Mouse (Mus musculus): ENCODE results near the gene Ybx2. TPM values are rescaled to one million over a fixed set of nuclear protein-coding genes. Genes with fewer than 3 reads are reported as not detected.
A peak's percentile ranks its signal among the peaks of the same experiment; 100 is the strongest.

Gene Ybx2
- polyA plus RNA-seq, 1 experiment from 2014 or later = 4.6 TPM

DNA sequence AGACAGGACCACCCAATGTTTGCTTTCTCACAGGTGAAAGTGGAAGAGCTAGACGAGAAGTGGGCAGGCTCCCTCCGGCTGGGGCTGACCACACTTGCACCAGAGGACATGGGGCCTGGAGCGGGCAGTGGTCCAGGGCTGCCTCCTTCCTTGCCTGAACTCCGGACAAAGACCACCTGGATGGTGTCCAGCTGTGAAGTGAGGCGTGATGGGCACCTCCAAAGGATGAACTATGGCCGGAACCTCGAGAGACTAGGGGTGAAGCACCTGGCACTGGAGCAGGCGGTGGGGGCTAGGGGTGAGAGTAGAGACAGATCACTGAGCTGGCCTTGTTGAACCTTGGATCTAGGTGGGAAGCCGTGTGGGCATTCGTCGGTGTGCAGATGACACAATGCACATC is 27.0 kb upstream of the Ybx2 start:
- peaks cover 96% of the 10 kb centered on the region for H3K36me3 ChIP-seq
- H3K4me1 ChIP-seq = peaks cover 8% of the 10 kb centered on the region
- ATAC-seq (ENCODE audit: insufficient number of reproducible peaks, low FRiP score, low TSS enrichment, low read depth) = no peak
- no peak overlapping the region for H3K4me3 ChIP-seq
- H3K27me3 ChIP-seq = no peaks in the 10 kb centered on the region
- H3K9ac ChIP-seq = no peak overlapping the region
- H3K9me3 ChIP-seq = no peaks in the 10 kb centered on the region
- WGBS = 92% methylated on average over 11 of the region's 11 CpGs
- no peak overlapping the region for H3K4me2 ChIP-seq
- H3K27ac ChIP-seq = no peak overlapping the region

DNA sequence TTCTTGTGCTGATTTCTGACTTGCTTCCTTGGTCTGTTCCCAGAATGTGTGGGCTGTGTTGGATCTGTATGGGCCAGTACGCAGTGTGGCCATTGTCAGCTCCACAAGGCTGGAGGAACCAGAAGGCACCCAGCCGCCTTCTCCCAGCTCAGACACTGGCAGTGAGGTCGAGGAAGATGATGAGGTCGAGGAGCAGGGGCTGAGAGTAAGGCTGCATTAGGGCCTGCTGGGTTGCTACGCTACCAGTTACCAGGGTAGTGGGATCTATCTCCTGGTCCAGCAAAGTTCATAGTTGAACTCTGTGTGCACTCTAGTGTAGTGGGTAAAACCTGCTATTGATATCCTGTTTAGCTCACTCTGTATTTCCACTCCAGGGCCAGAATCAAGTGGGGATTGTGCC is 26.4 kb upstream of the Ybx2 start:
- 88% methylated on average over 5 of the region's 5 CpGs for WGBS
- Histone ChIP-seq H3K4me2 (no peak overlapping the region), H3K27me3 (no peaks in the 10 kb centered on the region), H3K27ac (no peak overlapping the region), H3K9me3 (no peaks in the 10 kb centered on the region), H3K36me3 (peaks cover 91% of the 10 kb centered on the region), H3K4me3 (no peak overlapping the region), H3K9ac (no peak overlapping the region), H3K4me1 (peaks cover 9% of the 10 kb centered on the region)
- ATAC-seq (ENCODE audit: insufficient number of reproducible peaks, low FRiP score, low TSS enrichment, low read depth) = no peak

DNA sequence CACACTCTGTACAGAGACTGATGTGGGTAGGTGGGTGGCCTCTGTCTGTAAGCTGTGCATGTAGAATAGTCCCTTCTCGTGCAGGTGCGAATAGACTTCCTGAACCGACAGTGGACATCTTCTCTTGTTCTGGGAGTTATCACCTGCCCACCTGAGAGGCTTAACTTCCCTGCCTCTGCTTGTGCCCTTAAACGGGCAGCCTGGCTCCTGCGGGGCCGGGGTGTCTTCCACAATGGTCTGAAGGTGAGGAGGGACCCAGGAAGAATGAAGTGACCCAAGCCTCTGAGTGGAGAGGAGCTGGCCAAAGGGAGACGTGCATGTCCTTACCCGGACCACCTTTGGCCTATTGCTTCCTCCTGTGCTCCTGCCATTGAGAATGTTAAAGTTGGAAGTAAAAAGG is 25.4 kb upstream of the Ybx2 start:
- no peaks in the 10 kb centered on the region for H3K27me3 ChIP-seq
- H3K4me1 ChIP-seq = peaks cover 18% of the 10 kb centered on the region
- H3K36me3 ChIP-seq = peaks cover 86% of the 10 kb centered on the region
- H3K9ac ChIP-seq = no peak overlapping the region
- H3K27ac ChIP-seq = no peak overlapping the region
- WGBS = 91% methylated on average over 8 of the region's 8 CpGs
- no peaks in the 10 kb centered on the region for H3K9me3 ChIP-seq
- ATAC-seq (ENCODE audit: insufficient number of reproducible peaks, low FRiP score, low TSS enrichment, low read depth) = no peak
- H3K4me2 ChIP-seq = no peak overlapping the region
- no peak overlapping the region for H3K4me3 ChIP-seq

DNA sequence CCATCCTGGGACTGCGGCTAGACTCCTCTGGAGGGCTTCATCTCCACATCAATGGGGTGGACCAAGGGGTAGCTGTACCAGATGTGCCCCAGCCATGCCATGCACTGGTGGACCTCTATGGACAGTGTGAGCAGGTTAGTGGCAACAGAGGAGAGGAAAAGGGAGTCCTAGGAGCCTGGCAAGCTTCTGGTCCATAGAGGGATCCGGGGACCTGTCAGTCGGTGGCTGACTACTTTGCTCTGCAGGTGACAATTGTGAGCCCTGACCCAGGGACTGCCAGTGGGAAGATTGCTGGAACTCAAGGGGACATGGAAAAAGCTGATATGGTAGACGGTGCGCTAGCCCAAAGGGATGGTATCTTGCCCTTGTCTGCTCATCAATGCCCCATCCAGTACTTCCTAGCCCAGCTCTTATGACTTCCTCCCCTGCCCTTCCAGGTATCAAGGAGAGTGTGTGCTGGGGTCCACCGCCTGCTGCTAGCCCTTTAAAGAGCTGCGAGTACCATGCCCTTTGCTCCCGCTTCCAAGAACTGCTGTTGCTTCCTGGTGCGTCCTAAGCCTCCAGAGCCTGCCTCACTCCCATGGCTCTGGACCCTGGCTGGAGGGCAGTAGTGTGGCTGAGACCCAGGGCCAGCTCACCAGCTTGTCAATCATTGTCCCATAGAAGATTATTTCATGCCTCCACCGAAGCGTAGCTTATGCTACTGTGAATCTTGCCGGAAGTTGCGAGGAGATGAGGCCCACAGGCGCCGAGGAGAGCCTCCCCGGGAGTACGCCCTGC is 24.6 kb upstream of the Ybx2 start:
- Histone ChIP-seq H3K36me3 (peaks cover 86% of the 10 kb centered on the region), H3K9me3 (no peaks in the 10 kb centered on the region), H3K4me1 (peaks cover 26% of the 10 kb centered on the region), H3K9ac (no peak overlapping the region), H3K27me3 (no peaks in the 10 kb centered on the region), H3K4me2 (no peak overlapping the region), H3K27ac (no peak overlapping the region), H3K4me3 (no peak overlapping the region)
- 91% methylated on average over 17 of the region's 17 CpGs for WGBS
- no peak for ATAC-seq (ENCODE audit: insufficient number of reproducible peaks, low FRiP score, low TSS enrichment, low read depth)

DNA sequence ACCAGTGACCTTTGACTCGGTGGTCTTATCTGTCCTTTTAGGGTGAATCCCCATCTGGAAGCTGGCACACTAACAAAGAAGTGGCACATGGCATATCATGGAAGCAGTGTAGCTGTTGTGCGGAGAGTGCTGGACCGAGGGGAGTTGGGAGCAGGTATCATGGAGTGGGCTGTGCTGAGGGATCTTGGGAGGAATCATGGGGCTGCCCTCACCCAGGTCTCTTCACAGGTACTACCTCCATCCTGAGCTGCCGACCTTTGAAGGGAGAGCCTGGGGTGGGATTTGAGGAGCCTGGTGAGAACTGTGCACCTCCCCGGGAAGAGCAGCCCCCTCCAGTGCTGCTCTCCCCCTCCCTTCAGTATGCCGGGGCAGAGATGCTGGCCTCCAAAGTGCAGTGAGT is 23.9 kb upstream of the Ybx2 start:
- peaks cover 29% of the 10 kb centered on the region for H3K4me1 ChIP-seq
- no peak overlapping the region for H3K4me3 ChIP-seq
- no peaks in the 10 kb centered on the region for H3K9me3 ChIP-seq
- no peak for ATAC-seq (ENCODE audit: insufficient number of reproducible peaks, low FRiP score, low TSS enrichment, low read depth)
- H3K27me3 ChIP-seq = no peaks in the 10 kb centered on the region
- H3K9ac ChIP-seq = no peak overlapping the region
- peaks cover 86% of the 10 kb centered on the region for H3K36me3 ChIP-seq
- H3K27ac ChIP-seq = no peak overlapping the region
- WGBS = 88% methylated on average over 6 of the region's 6 CpGs
- no peak overlapping the region for H3K4me2 ChIP-seq

DNA sequence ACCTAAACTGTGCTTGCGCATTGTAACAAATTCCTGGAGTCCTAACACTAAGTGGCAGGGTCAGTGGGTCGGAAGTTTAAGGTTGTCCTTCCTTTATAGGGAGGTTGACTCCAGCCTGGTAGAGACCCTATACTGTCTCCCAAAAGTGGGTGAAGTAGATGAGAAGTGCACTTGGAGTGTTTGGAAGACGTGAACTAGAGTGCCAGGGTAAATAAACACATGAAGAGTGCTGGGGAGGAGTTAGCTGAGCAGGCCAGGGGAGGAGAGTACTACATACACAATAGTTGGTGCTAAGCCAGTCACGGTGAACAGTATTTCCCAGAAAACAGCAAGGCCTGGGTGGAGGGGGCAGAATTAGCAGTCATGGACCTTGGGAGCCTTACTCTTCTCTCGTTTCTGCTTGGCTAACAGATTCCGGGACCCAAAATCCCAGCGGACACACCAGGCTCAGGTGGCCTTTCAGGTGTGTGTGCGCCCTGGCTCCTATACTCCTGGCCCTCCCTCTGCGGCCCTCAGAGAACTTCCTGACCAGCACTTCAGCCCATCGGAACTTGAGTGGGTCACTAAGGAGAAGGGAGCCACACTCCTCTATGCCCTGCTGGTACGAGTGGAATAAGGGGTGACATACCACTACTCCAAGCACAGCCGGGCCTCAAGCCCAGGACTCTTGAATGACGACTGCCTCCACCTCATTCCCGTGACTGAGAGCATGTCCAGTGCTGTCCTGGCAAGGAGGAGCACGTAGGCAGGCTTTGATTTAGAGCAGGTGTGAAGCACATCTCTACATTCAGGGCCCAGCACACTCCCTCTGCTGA is 22.7 kb upstream of the Ybx2 start:
- Histone ChIP-seq H3K9me3 (no peaks in the 10 kb centered on the region), H3K27ac (peak overlapping the region; percentile 88), H3K36me3 (peaks cover 86% of the 10 kb centered on the region), H3K4me3 (peak overlapping the region; percentile 70), H3K27me3 (no peaks in the 10 kb centered on the region), H3K4me1 (peaks cover 29% of the 10 kb centered on the region), H3K9ac (no peak overlapping the region), H3K4me2 (peak overlapping the region; percentile 82)
- WGBS = 75% methylated on average over 15 of the region's 15 CpGs
- ATAC-seq (ENCODE audit: insufficient number of reproducible peaks, low FRiP score, low TSS enrichment, low read depth) = no peak

DNA sequence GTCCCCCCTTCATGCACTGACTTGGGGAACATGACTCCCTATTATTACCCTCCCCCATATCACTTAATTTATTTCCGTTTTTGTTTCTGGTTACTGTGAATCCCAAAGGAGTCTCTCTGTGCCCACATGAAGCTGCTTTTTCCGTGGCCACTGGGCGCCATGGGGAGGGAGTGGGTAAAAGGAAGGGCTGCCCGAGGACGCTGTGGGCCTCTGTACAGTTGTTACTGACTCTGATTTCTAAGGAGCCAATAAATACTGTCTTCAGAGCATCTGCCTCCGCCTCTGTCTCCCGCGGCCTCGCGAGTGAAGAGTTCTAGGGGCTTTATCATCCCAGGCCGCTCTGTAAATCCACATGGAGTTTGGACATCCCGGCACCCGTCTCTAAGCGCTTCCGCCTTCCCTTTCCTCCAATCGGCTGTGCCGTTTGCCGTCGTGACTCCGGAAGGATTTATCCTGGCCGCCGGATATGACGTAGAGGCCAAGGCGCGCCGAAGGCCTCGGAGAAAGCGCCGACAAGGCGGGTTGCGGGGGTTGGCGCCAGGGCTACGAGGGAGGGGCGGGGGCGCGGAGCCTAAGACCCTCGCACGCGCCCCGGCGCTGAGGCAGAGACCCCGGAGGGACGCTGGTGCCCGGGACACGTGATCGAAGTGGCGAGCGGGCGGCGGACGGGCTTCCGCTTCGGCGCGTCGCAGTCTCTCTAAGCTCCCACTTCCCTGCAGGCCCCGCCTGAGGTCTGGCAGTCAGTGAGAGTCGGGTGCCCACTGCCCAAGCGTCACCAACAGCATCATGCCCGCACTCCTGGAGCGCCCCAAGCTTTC is 21.8 kb upstream of the Ybx2 start, which contains the start of gene Gps2:
Gene Gps2 (plus strand): TSS at position 335 of the 818 bp plus-strand sequence.
- Histone ChIP-seq H3K9ac (peak within 1 kb of the TSS; percentile 71), H3K27ac (peak within 1 kb of the TSS; percentile 88), H3K4me1 (peaks cover 32% of the 10 kb centered on the region), H3K36me3 (peaks cover 86% of the 10 kb centered on the region), H3K4me3 (peak within 1 kb of the TSS; percentile 70), H3K9me3 (no peaks in the 10 kb centered on the region), H3K4me2 (peak within 1 kb of the TSS; percentile 82), H3K27me3 (no peaks in the 10 kb centered on the region)
- peak; percentile 83 for ATAC-seq (ENCODE audit: insufficient number of reproducible peaks, low FRiP score, low TSS enrichment, low read depth)
- WGBS = 1% methylated on average over 60 of the region's 61 CpGs

DNA sequence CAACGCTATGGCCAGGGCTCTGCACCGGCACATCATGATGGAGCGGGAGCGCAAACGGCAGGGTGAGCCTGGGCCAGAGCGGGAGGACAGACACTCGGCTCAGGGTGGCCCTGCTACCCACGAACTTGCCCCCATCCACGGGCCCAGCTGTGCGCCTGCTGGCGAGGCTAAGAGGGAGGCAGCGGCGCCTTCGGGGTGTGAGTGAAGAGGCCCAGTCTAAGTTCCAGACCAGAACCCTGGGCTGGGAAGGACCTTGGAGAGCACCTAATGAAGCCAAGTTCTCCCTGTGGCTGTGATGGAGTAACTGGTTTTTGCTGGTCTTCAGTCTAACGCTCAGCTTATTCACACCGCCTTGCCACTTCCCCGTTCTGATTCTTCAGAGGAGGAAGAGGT is 21.2 kb upstream of the Ybx2 start:
- H3K4me1 ChIP-seq = peaks cover 38% of the 10 kb centered on the region
- peak overlapping the region; percentile 82 for H3K4me2 ChIP-seq
- peak overlapping the region; percentile 88 for H3K27ac ChIP-seq
- peaks cover 83% of the 10 kb centered on the region for H3K36me3 ChIP-seq
- no peaks in the 10 kb centered on the region for H3K9me3 ChIP-seq
- H3K9ac ChIP-seq = peak overlapping the region; percentile 71
- under 1% methylated on average over 17 of the region's 17 CpGs for WGBS
- ATAC-seq (ENCODE audit: insufficient number of reproducible peaks, low FRiP score, low TSS enrichment, low read depth) = peak; percentile 9; the same call in 1 of the 2 replicates
- H3K27me3 ChIP-seq = no peaks in the 10 kb centered on the region
- H3K4me3 ChIP-seq = peak overlapping the region; percentile 70

DNA sequence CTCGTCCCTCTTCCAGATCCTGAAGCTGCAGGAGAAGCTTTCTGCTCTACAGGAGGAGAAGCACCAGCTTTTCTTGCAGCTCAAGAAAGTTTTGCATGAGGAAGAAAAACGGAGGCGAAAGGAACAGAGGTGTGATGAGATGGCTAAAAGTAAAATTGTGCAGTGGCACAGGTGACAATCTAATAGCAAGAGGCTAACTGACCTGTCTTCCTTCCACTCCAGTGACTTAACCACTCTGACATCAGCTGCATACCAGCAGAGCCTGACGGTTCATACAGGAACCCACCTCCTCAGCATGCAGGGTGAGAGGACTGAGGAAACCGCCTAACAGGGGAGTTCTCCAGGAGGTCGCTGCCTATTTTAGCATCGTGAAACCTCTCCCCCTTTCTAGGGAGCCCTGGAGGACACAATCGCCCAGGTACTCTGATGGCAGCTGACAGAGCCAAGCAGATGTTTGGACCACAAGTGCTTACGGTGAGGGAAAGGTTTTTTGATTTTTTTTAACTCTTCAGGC is 20.6 kb upstream of the Ybx2 start:
- H3K27me3 ChIP-seq = no peaks in the 10 kb centered on the region
- peaks cover 42% of the 10 kb centered on the region for H3K4me1 ChIP-seq
- peak overlapping the region; percentile 82 for H3K4me2 ChIP-seq
- no peaks in the 10 kb centered on the region for H3K9me3 ChIP-seq
- peak overlapping the region; percentile 70 for H3K4me3 ChIP-seq
- peaks cover 77% of the 10 kb centered on the region for H3K36me3 ChIP-seq
- H3K27ac ChIP-seq = no peak overlapping the region
- 32% methylated on average over 9 of the region's 9 CpGs for WGBS
- peak overlapping the region; percentile 71; the same call in 1 of the 2 replicates for H3K9ac ChIP-seq
- ATAC-seq (ENCODE audit: insufficient number of reproducible peaks, low FRiP score, low TSS enrichment, low read depth) = no peak

DNA sequence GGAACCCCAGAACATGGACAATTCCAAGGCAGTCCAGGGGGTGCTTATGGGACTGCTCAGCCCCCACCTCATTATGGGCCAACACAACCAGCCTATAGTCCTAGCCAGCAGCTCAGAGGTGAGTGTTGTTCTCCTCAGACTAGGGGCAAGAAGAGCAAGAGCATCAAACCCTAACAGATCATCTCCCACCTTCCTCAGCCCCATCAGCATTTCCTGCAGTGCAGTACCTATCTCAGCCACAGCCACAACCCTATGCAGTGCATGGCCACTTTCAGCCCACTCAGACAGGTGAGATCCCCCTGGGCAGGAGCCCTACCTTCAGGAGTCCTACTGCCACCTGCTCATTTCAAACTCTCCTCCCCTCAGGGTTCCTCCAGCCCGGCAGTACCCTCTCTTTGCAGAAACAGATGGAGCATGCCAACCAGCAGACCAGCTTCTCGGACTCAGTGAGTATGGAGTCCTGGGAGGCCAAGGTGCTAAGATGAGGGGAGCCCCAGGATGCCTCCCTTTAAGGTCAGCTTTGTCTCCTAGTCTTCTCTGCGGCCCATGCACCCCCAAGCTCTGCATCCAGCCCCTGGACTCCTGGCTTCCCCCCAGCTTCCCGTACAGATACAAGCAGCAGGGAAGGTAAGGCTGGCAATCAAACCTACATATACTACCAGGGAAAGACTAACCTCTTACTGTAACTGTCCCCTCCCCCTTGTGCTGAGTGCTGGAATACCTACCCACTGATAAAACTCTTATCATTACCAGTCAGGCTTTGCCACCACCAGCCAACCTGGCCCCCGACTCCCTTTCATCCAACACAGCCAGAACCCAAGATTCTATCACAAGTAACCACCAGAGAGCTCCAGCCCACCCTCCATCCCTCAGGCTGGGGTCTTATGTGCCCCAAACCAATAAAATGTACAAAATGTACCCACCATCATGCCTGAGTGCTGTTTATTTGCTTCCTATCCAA is 19.6 kb upstream of the Ybx2 start:
- peaks cover 67% of the 10 kb centered on the region for H3K36me3 ChIP-seq
- H3K9me3 ChIP-seq = no peaks in the 10 kb centered on the region
- H3K27ac ChIP-seq = no peak overlapping the region
- peaks cover 42% of the 10 kb centered on the region for H3K4me1 ChIP-seq
- H3K9ac ChIP-seq = no peak overlapping the region
- H3K27me3 ChIP-seq = no peaks in the 10 kb centered on the region
- no peak for ATAC-seq (ENCODE audit: insufficient number of reproducible peaks, low FRiP score, low TSS enrichment, low read depth)
- 0 out of 2 replicates have a peak overlapping the region, but pooled peaks have one; percentile 70 for H3K4me3 ChIP-seq
- WGBS = 55% methylated on average over 5 of the region's 5 CpGs
- H3K4me2 ChIP-seq = 0 out of 2 replicates have a peak overlapping the region, but pooled peaks have one; percentile 82
